Mouse (Mus musculus) erythroid progenitor cell, adult 5-6 weeks (primary cell): ENCODE measurements around the gene Rhbg. TPM values are rescaled to one million over a fixed set of nuclear protein-coding genes. Genes with fewer than 3 reads are reported as not detected.
"Not testable (repeated sequence)": the region's sequence is repeated elsewhere in the genome, so short reads cannot be mapped to it uniquely, and the experiment has no call there.

Source experiments
- ATAC-seq: replicated peaks from 2 replicates; pipeline ENCODE4 v1.8.0; 2016; ENCODE audit warnings: moderate number of reproducible peaks, mild to moderate bottlenecking, moderate TSS enrichment, inconsistent platforms; ENCODE audit not compliant: poor library complexity, low FRiP score, severe bottlenecking
- total RNA-seq, 2 experiments: library from RNA; stranded (forward) in 1 of 2; stranded (reverse) in 1 of 2; fragments of 150-400 nt in 1 of 2; fragments of 186-747, 209-891 nt in 1 of 2; gene quantifications; 2 replicates each; pipeline versions ENCODE4 v1.2.3 to v1.2.4; 2015 to 2017; ENCODE audit warnings: low replicate concordance in 2 of 2

Rhbg gene
- total RNA-seq, 2 experiments from 2014 or later, result not detected

DNA sequence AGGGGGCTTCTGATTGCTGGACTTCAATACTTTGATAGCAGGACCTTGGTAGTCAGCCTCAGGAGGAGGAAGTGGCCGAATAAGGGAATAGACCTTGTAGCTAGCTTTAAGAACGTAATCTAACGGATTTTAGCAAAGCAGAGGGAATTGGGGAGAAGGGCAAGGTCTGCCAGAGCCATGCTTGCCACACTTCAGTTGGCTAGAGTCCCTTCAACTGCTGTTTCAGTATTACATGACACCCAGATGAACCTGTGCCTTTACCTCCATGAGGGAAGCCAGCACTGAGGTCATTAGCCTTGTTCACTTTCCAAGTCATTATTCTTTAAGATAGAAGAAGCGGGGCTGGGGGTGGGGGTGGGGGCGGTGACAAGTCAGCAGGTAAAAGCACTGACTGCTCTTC lies 14.5 kb upstream of the Rhbg start:
- no peak for ATAC-seq

DNA sequence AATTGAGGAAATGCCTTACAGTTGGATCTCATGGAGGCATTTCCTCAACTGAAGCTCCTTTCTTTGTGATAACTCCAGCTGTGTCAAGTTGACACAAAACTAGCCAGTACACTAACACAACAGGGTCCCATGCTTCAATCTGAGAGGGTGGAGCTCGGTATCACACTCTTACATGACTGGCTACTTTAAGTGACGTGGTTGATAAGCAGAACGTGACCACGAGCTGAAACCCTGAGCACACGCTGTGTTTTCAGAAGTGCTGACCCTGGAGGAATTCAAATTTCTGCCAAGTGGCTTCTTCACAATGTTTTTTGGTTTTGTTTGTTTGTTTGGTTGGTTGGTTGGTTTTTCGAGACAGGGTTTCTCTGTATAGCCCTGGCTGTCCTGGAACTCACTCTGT lies 13.5 kb upstream of the Rhbg start:
- ATAC-seq, result not testable (repeated sequence)

DNA sequence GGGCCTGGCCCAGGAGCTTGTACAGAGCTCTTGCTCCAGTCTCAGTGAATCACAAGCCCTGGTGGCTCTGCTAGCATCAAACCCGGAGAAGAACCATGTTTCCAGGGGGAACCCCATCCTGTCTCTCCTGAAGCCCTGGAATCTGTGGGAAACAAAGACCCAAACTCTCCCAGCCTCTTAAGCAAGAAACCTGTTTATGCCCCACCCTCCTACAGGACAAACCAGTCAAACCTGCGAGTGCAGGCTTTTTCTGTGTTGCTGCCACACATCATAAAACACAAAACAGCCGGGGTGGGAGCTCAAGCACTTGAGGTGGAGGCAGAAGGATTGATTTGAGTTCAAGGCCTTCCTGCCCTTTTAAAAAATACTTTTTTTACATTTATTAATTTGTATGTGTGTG lies 7.8 kb upstream of the Rhbg start:
- ATAC-seq, result no peak

- ATAC-seq, result no peak
These were observed 1.9 kb upstream of the Rhbg start for GRCm38 (mm10) chr3:88256382-88256781.

DNA sequence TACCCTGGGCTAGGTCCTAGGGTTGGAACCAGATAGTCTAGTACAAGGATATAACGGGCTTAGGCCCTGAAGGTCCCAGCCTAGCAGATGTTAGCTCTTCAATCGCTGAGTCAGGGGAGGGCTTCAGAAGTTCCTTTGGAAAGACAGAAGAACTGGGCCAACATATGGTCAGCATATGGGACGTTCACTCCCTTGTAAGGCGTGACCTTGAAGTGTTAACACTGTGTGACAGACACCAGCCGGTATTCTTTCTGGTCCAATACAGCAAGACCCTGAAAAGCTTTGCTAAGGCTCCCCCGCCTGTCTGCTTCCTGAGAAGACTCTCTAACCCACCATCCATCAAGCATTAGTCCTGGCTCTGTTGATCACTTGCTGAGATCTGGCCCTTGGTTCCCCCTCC lies 1.4 kb upstream of the Rhbg start:
- no peak for ATAC-seq

DNA sequence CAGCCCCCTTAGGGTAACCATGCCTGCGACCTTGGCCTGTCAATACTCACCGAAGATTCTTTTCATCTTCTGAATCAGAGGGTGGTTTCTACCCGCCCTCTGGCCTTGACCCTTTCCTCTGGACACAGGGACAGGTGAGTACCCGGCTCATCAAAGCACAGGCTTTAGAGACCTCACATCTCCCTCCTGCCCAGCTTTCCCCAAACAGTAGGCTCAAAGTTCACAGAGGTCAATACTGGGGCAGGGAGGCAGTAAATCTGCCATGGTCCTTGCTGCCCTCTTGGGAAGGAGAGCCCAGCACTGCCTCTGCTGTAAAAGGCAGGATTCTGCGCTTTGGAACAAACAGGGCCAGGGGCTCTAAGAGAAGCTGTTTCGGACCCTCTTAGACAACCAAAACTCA lies 1.8 kb downstream of the Rhbg start:
- ATAC-seq, result no peak

- ATAC-seq, result no peak
These were observed 6.1 kb downstream of the Rhbg start for GRCm38 (mm10) chr3:88248406-88248805.

DNA sequence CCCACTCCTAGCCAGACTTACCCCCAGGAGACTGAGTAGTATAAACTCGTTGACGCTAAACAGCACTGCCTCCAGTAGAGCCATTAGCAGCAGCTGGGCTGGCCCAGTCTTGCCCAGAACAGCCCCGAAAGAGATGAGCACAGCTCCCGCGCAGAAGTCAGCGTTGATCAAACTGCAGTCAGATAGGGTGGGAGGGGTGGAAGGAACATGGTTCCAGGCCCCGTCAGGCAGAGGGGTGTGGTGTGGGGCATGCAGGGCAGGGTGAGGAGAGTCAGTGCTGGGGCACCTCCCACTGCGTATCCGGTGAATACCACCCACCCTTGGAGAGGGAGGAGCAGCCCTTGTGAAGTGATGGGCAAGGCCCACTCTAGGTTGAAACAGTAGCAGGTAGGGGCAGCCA lies 6.8 kb downstream of the Rhbg start:
- ATAC-seq, result no peak

DNA sequence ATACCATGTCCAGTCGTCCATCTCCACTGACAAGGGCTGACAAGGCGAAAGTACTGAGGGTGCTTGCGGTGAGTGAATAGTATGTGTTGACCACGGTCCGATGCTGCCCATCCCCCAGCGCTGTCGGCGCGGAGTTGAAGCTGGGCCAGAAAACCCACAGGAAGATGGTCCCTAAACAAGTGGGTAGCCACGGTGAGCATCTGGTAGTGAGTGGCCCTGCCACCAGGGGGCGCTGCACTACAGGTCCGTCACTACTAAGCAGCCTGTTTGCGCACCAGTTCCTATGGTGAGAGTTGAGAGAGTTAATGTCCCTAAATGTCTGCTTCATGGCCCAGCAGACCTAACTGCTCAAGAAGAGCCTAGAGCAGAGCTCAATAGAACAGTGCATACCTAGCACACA lies 8.7 kb downstream of the Rhbg start:
- ATAC-seq, result 0 out of 2 replicates have a peak, but pooled peaks have one; percentile 41

GRCm38 (mm10) chr3:88244071-88244470 lies 10.4 kb downstream of the Rhbg start:
- ATAC-seq, result peak; percentile 44

- ATAC-seq, result no peak
These were observed 12.0 kb downstream of the Rhbg start for GRCm38 (mm10) chr3:88242531-88242930.

DNA sequence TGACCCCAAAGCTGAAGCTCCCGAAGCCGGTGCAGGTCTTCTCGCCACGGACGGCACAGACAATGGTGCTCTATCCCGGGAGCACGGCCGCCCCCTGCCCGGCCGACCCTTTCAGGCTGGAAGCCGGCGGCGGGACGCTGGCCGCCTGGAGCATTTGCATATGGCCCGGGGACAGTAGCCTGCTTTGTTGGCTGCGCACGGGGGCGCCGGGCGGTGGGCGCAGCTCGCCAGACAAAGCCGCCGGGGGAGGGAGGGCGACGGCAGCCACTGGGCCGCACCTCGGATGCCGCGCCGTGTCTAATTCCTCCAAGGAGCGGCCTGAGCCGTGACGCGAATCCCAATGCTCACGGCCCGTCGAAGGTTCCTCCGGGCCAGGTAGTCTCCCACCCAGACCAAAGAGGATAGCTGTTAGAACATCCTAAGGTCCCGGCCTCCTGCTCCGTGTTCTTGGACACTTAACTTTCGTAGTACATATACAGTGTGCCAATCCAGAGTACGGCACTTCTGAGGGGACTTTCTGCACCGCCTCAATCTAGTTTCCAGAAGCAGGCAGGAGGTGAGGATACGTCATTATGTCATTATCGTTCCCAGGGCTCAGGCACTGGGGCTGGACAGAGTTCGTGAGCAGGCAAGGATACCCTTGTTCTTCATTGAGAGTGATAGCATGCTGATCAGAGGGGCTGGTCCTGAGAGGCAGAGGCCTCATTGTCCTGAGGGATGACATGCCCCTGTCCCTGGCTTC lies 13.3 kb downstream of the Rhbg start:
- ATAC-seq, result no peak

DNA sequence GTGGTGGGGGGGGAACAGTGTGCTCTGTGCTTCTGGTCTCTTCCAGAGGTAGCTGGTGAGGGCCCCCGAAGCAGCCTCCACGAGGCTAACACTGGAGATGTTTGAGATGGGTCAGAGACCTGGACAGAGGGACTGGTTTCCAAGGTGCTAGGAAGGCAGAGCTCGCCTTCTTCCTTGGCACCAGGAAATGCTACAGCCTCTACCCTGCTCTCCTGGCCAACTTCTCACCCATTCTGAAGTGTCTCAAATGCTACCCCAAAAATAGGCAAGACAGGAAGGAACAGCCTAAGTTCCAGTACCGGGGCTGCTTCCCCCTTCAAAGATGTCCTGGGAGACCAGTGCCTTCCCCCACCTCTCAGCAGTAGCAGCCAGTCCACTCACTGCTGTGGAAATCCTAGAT lies 15.1 kb downstream of the Rhbg start:
- ATAC-seq, result no peak

DNA sequence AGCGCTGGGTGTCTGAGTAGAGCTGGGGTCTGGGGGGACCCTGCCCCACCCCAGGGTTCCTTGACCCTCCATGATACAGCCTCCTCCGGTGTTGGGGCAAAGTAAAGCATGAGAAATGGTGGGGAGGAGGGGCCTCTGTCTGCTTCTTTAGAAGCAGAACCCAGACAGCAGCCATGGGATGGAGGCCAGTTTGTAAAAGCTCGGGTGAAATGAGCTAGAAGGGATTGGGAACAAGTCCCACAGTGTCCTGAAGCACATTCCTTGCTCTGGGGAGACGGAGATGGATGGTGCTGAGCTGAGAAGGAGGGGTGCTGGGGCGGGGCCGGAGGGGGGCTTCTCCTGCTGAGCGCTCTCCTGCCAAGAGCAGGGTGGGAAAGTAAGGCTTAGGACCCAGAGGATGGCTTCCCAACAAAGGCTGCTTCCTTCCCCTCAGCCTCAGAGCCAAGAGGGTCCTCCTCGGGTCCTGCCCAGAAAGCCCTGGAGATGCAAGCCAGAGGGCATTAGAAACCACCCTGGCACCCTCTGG lies 15.6 kb downstream of the Rhbg start:
- ATAC-seq, result no peak

DNA sequence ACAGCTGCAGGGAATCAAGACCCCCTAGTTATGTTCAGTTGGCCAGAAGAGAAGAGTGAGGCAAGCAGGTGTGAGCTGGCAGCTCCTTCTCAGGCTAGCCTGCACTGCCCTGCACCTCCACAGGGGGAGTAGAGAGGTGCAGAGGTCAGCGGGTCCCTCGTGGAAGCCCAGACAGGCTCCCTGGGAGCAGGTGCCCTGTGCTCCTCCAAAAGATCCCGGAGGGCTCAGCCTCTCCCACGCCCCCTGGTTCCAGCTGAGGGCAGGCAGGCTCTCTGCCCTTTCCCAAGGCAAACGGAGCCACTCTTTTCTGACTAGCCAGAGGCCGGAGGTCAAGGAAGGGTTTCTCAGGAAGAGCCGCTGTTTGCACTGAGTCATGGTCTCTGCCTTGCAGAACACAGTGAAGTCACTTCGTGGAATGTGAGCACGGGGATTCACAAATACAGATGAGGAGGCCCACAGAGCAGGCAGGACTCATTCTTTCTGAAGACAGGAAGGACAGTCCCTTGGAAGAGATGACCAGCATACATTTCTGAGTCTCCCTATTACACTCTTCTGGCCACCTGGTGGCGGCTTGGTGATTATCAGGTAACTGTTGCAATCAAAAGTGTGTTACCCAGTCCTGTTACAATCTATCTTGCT lies 16.8 kb downstream of the Rhbg start:
- ATAC-seq, result peak; percentile 60; the same call in 1 of the 2 replicates

- no peak for ATAC-seq
These were observed 17.4 kb downstream of the Rhbg start for GRCm38 (mm10) chr3:88237161-88237555.

- ATAC-seq, result no peak
These were observed 18.9 kb downstream of the Rhbg start for GRCm38 (mm10) chr3:88235616-88236015.

DNA sequence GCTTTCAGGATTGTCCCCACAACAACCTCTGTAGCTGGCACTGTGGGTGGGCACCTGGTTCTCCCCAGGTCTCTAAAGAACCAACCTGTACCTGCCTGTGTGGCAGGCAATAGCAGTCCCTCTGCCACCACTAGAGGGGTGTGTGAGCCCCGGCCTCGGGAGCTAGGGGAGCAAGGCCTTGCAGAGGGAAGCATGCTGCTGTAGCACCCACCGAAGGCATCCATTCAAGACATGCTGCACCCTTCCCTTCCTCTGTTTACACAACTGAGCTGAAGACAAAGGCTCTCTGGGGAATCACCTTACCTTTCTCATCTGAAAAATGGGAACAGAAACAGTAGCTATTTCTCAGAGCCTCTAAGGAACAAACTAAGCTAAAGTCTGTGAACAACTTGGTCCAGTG lies 19.3 kb downstream of the Rhbg start:
- ATAC-seq, result no peak

DNA sequence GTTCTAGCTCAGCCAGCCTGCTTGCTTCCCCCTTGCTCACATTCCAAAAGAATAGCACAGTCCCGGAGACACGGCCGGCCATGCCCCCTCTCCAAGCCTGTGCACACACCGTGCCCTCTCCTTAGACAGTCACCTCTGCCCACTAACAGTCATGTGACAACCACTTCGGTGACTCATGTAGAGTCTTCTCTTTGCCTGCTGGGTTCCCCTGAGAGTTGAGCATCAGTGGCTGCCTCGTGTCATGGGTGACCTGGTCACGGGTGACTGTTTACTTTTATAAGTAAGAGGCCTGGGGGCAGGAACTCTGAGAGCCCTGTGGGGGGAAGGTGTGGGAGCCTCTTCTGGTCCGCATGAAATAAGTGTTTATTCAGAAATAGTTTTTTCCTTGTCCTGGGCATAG lies 20.5 kb downstream of the Rhbg start:
- no peak for ATAC-seq

GRCm38 (mm10) chr3:88232851-88233649 lies 21.5 kb downstream of the Rhbg start:
- no peak for ATAC-seq

DNA sequence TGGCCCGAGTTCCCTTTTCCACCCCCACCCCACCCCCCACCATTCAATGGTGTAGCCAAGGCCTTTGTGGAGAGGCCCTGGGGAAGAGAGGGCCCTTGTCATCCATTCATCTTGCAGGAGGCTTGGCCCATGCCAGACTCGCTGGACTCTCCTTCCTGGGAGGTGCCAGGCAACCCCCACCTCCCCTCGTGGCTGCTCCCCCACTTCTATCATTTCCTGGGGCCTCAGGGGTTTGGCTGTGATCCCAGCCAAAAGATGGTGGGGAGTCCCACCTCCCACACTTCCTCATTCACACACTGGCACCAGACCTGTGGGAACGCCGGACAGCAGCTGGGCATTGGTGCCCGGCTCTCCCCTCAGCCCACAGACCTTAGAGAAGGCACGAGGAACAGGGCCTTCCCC lies 22.2 kb downstream of the Rhbg start:
- ATAC-seq, result no peak
